Mouse (Mus musculus) intestine, embryonic 14.5 days (tissue): Measurements from ENCODE around the gene Plxna1. TPM values are rescaled to one million over a fixed set of nuclear protein-coding genes. Genes with fewer than 3 reads are reported as not detected.

ENCODE experiments used
- ATAC-seq: fragments of 200-750 bp; cut with Nextera tagmentation; replicated peaks from 2 replicates; pipeline ENCODE4 v1.8.0; 2017; ENCODE audit warnings: low read depth, moderate number of reproducible peaks, moderate TSS enrichment, moderate library complexity; ENCODE audit not compliant: low FRiP score, low TSS enrichment
- DNase-seq: peaks from one replicate; pipeline ENCODE4 v3.0.0-alpha.2; 2018; ENCODE audit warnings: low spot score
- H3K27ac ChIP-seq: fragments of 300-500 bp; sonication (generic); 2 replicates; pipeline ENCODE4 v1.5.1; 2014; ENCODE audit warnings: low read depth, mild to moderate bottlenecking, control low read depth
- H3K27me3 ChIP-seq: fragments of 300-500 bp; sonication (generic); replicated peaks from 2 replicates; pipeline ENCODE4 v1.6.1; 2014; ENCODE audit warnings: low read length, control low read depth; ENCODE audit not compliant: control insufficient read depth, insufficient read depth
- H3K36me3 ChIP-seq: fragments of 300-500 bp; sonication (generic); 2 replicates; pipeline ENCODE4 v1.6.1; 2014; ENCODE audit warnings: low read length, control low read depth; ENCODE audit not compliant: control insufficient read depth, insufficient read depth
- H3K4me1 ChIP-seq: fragments of 300-500 bp; sonication (generic); replicated peaks from 2 replicates; pipeline ENCODE4 v1.6.1; 2014; ENCODE audit warnings: low read length, control low read depth, mixed read lengths; ENCODE audit not compliant: control insufficient read depth, insufficient read depth
- H3K4me2 ChIP-seq: fragments of 300-500 bp; sonication (generic); 2 replicates; pipeline ENCODE4 v1.6.1; 2014; ENCODE audit warnings: low read length
- H3K4me3 ChIP-seq: fragments of 300-500 bp; sonication (generic); 2 replicates; pipeline ENCODE4 v1.5.1; 2014; ENCODE audit warnings: low read depth, low read length, control low read depth, mixed read lengths
- H3K9ac ChIP-seq: fragments of 300-500 bp; sonication (generic); 2 replicates; pipeline ENCODE4 v1.6.1; 2014; ENCODE audit warnings: mild to moderate bottlenecking, low read length
- H3K9me3 ChIP-seq: fragments of 300-500 bp; sonication (generic); 2 replicates; pipeline ENCODE4 v1.6.1; 2016; ENCODE audit warnings: low read length, control low read depth; ENCODE audit not compliant: control insufficient read depth
- WGBS: fragments of 180-500 bp; shearing (Covaris S2); extraction: QIAGEN DNeasy Blood & Tissue Kit; methylation state at CpG from one replicate; pipeline ENCODE4 v1.1.7; 2014; 5-methylcytosine and 5-hydroxymethylcytosine counted together
- polyA plus RNA-seq: library from polyadenylated mRNA; unstranded; fragments of >200 nt; fragmentation: Nextera tagmentation; extraction: Ambion mirVana; gene quantifications from 2 replicates; pipeline ENCODE4 v1.2.1, GENCODE M21; 2014

The Plxna1 gene
- polyA plus RNA-seq, 1 experiment from 2014 or later = 20.6 TPM

DNA sequence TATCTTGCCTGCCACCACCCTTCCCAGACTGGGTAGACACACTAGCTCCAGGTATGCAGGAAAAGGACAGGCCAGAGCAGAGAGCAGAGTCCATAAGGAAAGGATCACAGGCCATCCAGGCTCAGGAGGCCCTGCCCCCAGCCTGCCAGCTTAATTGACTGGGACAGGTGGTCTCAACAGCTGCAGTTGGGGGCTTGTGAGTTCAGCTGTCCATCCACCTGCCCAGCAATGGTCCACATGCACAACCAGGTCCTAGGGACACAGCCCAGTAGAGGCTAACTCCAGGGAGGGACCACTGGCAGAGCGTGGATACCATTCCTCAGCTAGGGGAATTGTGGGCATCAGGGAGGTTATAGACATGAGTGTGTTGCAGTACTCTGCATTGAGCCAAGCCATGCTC is 16.6 kb downstream of the Plxna1 start:
- Histone ChIP-seq H3K9ac (no peak overlapping the region), H3K27me3 (no peaks in the 10 kb centered on the region), H3K36me3 (peaks cover 58% of the 10 kb centered on the region), H3K4me1 (peaks cover 19% of the 10 kb centered on the region), H3K27ac (peak overlapping the region; percentile 78; the same call in 1 of the 2 replicates), H3K4me2 (no peak overlapping the region), H3K4me3 (no peak overlapping the region), H3K9me3 (no peaks in the 10 kb centered on the region)
- ATAC-seq = no peak
- DNase-seq = no peak
- 85% methylated on average over 1 of the region's 1 CpGs for WGBS

DNA sequence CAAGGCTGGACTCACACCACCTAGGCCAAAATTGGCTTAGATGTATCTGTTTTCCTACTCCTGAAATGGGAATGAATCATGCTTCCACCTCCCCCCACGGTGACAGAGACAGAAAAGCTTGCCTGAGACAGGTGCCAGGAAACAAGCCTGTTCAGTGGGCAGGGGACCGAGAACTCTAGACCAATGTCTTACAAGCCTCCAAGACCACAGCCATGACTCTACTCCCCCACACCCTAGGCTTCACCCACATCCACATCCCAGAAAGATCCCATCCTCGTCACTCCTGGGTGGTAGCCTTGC is 17.0 kb downstream of the Plxna1 start:
- peaks cover 61% of the 10 kb centered on the region for H3K36me3 ChIP-seq
- H3K27me3 ChIP-seq = no peaks in the 10 kb centered on the region
- WGBS = 71% methylated on average over 3 of the region's 3 CpGs
- H3K4me3 ChIP-seq = no peak overlapping the region
- no peak overlapping the region for H3K9ac ChIP-seq
- H3K4me2 ChIP-seq = peak overlapping the region; percentile 24; the same call in 1 of the 2 replicates
- H3K27ac ChIP-seq = peak overlapping the region; percentile 78
- ATAC-seq (no peak), DNase-seq (no peak)
- H3K9me3 ChIP-seq = no peaks in the 10 kb centered on the region
- peaks cover 16% of the 10 kb centered on the region for H3K4me1 ChIP-seq

DNA sequence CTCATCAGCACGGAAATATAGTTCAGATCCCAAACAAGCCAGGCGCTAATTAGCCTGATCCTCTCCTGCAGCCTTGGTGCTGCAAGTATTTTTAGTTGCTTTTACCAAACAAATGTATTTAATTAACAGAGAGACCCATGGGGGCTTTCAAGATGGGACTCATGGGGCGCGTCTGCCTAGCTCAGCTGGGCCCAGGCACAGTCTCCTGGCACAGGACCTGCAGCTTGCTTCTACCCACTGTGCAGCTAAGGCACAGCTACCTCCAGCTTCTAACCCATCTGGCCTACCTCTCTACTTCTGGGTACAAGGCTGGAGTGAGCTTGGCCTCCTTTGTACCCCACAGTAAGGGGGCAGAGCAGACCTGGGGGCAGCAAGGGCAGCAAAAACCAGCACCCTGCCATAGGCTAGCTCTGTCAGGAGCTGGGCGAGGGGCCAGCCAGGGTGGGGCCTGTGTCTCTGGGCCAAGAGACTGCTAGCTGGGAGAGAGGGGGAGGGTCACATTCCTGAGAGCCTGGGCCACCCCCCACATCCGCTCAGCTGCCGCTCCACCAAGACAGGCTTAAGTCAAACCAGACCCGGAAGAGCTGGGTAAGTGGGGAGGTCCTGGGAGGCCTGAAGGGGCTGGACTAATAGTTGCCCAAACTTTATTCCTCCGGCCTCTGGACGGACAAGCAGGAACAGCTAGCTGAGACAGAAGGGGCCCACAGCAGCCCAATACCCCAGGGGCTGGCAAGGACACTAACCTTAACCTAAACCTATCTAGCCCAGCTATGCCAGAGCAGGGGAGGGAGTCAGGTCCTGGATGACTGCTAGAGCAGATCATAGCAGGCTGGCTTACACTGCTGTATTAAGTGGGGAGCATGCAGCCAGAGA is 17.6 kb downstream of the Plxna1 start:
- no peaks in the 10 kb centered on the region for H3K9me3 ChIP-seq
- H3K27ac ChIP-seq = peak overlapping the region; percentile 78
- no peaks in the 10 kb centered on the region for H3K27me3 ChIP-seq
- ATAC-seq (peak; percentile 83), DNase-seq (peak; percentile 81)
- peaks cover 61% of the 10 kb centered on the region for H3K36me3 ChIP-seq
- no peak overlapping the region for H3K9ac ChIP-seq
- 27% methylated on average over 10 of the region's 10 CpGs for WGBS
- H3K4me2 ChIP-seq = peak overlapping the region; percentile 24; the same call in 1 of the 2 replicates
- H3K4me3 ChIP-seq = no peak overlapping the region
- H3K4me1 ChIP-seq = peaks cover 16% of the 10 kb centered on the region

DNA sequence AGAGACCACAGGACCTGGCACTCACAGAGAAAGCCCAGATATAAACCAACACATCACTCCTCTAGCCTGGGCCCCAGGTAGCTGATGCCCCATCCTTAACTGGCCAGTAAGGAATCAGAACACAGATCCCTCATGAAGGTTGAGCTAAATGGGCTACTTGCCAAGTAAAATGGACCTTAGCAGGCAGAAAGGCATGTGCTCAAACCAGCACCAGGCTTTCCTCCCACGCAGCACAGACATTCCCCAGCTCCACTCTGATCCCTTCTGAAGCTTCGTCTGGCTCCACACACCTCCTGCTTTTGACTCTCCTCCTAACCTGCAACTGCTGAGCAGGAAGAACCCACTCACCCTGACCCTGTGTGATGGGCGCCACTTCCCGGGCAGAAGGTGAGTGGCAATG is 20.4 kb downstream of the Plxna1 start:
- ATAC-seq = no peak
- Histone ChIP-seq H3K27ac (no peak overlapping the region), H3K36me3 (peaks cover 74% of the 10 kb centered on the region), H3K4me2 (no peak overlapping the region), H3K4me3 (no peak overlapping the region), H3K4me1 (peaks cover 16% of the 10 kb centered on the region), H3K9me3 (no peaks in the 10 kb centered on the region), H3K9ac (no peak overlapping the region), H3K27me3 (no peaks in the 10 kb centered on the region)
- DNase-seq = no peak
- WGBS = 74% methylated on average over 4 of the region's 4 CpGs

DNA sequence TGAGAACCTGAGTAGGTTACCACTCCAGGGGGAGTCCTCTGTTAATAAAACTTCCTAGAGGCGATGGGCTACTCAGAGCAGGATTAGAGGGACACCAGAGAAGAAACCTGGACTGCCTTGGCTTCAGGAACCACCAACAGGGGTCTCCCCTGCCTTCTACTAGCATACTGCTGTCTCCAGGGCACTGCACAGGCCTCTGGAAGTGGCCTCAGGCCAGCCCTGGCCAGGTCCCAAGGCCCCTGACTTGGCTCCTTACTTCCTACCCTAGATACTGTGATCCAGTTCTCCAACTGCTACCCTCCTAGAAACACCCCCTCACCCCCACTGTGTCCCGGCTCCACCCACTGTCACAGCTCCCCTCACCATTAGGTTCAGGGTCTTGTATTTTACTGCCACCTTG is 23.0 kb downstream of the Plxna1 start:
- Histone ChIP-seq H3K4me3 (no peak overlapping the region), H3K27me3 (no peaks in the 10 kb centered on the region), H3K9me3 (no peaks in the 10 kb centered on the region), H3K9ac (no peak overlapping the region), H3K4me2 (no peak overlapping the region), H3K4me1 (peaks cover 1% of the 10 kb centered on the region), H3K27ac (no peak overlapping the region), H3K36me3 (peaks cover 92% of the 10 kb centered on the region)
- 83% methylated on average over 2 of the region's 2 CpGs for WGBS
- ATAC-seq (no peak), DNase-seq (no peak)

DNA sequence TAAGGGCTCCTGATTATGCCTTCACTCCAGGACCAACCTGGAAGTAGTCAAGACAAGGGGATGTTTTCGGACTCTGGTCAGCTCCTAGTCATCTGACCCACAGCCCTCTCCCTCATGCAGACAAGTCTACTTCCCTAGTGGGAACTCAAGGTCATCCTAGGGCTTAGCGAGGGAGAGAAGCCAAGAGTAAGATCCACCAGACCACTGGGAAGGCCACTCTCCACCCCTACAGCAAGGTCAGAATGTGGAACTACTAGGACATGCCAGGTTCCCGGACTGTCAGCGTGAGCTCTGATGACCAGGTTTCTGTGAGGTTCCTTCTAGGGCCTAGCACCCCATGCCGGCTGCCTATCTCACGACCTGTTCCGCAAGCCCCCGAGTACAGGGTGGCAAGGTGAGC is 23.7 kb downstream of the Plxna1 start:
- 94% methylated on average over 8 of the region's 8 CpGs for WGBS

DNA sequence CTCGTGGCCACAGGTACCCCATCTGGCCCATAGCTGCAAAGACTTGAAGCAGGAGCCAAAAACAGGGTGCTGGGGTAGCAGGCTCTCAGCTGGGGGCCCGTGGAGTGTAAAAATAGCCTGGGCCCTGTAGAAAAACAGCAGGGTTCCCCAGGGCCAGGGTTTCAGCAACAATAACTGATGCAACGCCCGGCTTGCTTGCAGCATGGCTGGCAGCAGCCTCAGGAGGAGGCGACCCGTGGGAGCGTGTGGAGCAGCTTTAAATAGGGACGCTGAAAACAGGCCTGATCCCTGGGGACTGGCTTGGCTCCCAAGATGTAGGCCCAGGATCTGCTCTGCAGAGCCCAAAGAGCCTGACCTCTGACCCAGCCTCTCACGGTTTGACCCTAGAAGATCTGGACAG is 24.8 kb downstream of the Plxna1 start:
- Histone ChIP-seq H3K4me2 (no peak overlapping the region), H3K9ac (no peak overlapping the region), H3K4me1 (no peaks in the 10 kb centered on the region), H3K4me3 (no peak overlapping the region), H3K27ac (no peak overlapping the region), H3K27me3 (no peaks in the 10 kb centered on the region), H3K9me3 (no peaks in the 10 kb centered on the region), H3K36me3 (peaks cover 98% of the 10 kb centered on the region)
- no peak for DNase-seq
- no peak for ATAC-seq
- 83% methylated on average over 9 of the region's 9 CpGs for WGBS

More for the DNA sequence above, 23.7 kb downstream of the Plxna1 start:
- DNase-seq (no peak), ATAC-seq (no peak)
- no peaks in the 10 kb centered on the region for H3K4me1 ChIP-seq
- H3K36me3 ChIP-seq = peaks cover 96% of the 10 kb centered on the region
- no peaks in the 10 kb centered on the region for H3K9me3 ChIP-seq
- no peak overlapping the region for H3K4me3 ChIP-seq
- no peak overlapping the region for H3K9ac ChIP-seq
- no peak overlapping the region for H3K27ac ChIP-seq
- H3K27me3 ChIP-seq = no peaks in the 10 kb centered on the region
- H3K4me2 ChIP-seq = no peak overlapping the region

DNA sequence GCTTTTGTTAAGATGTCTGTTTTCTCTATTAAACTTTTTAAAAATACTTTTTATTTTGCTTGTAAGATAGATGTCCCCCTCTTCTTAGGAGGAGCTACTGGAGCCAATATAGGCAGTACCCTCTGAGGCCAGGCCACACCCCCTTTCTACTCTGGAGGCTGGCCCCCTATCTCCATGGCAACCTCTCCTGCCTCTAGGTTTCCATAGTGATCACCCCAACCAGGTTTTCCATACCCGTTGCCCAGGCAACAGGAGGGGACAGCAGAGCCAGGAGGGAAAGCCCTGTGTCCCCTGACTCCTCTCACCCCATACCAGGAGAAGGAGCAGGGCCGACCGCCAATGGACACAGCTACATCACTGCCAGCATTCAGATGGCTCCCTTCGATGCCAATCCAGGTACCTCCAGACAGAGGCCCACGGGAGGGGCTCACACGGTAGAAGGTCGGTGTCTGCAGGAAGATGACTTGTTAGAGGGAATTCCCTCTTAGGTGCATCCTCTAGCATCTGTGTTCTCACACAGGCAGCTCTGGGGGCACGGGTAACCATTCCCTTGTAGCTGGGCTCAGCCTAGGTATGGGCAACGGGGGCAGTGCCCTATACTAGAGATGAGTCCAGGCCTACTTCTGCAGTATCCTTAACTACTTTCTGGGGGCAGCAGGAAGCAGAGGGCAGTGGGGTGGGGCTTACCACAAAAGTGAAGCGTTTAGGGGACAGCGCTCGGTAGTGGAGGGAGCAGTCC is 28.3 kb downstream of the Plxna1 start:
- Histone ChIP-seq H3K9ac (no peak overlapping the region), H3K27ac (no peak overlapping the region), H3K4me2 (no peak overlapping the region), H3K27me3 (no peaks in the 10 kb centered on the region), H3K9me3 (no peaks in the 10 kb centered on the region), H3K4me3 (no peak overlapping the region), H3K36me3 (peaks cover 96% of the 10 kb centered on the region), H3K4me1 (no peaks in the 10 kb centered on the region)
- 82% methylated on average over 12 of the region's 12 CpGs for WGBS
- DNase-seq (no peak), ATAC-seq (no peak; the same call in 1 of the 2 replicates)
